Mouse (Mus musculus) olfactory bulb, adult 2 months (tissue): Measurements from ENCODE around the gene P4ha1.

Source experiments
- CTCF ChIP-seq: fragments of 200-500 bp; IDR thresholded peaks from 2 replicates; pipeline ENCODE4 v1.5.1; 2012; ENCODE audit warnings: low read depth, mild to moderate bottlenecking, low read length, moderate library complexity; ENCODE audit not compliant: insufficient read depth
- POLR2A ChIP-seq: fragments of 200-500 bp; IDR thresholded peaks from 2 replicates; pipeline ENCODE4 v1.6.1; 2012; ENCODE audit warnings: mild to moderate bottlenecking, low read depth, low read length, moderate library complexity; ENCODE audit not compliant: insufficient read depth

- TF ChIP-seq CTCF: no peak
- no peak for TF ChIP-seq POLR2A
Observed at GRCm38 (mm10) chr10:59285530-59285929, 37.6 kb upstream of the P4ha1 start.
